Mouse (Mus musculus): ENCODE measurements at regions not wholly inside any gene's neighbourhood (a gene's known extent, or its start where the extent isn't known, plus 50 kb on each side); places are given as distances from the start of the nearest gene placed in this dataset.
"Not testable (repeated sequence)": the region's sequence is repeated elsewhere in the genome, so short reads cannot be mapped to it uniquely, and the experiment has no call there.

DNA sequence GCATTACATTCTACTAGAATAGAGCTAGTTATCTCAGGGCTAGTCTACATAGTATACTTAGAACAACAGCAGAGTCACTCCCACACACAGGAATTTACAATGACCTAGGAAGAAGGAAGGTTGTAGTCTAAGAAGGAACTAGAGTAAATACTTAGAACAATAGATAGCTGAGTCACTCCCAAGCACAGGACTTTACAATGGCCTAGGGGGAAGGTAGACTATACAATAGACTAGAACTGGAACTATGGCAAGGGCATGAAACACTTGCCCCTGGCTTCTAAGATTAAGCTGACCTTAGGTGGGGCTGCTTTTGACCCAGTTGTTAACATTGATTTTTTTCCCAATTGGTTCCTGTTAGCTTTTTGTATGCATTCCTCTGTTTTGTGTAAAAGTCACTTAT lies 343.8 kb downstream of the Gm8797 start:
- not testable (repeated sequence) for TF ChIP-seq POLR2A (IDR thresholded peaks at IDR 0.05; ENCODE audit: low read depth, low read length); CTCF (IDR thresholded peaks at IDR 0.05; ENCODE audit: extremely low read depth, insufficient read depth, insufficient read length, insufficient replicate concordance)
